Mouse (Mus musculus) stomach, postnatal 0 days (tissue): ENCODE measurements around the gene Urb2. TPM values are rescaled to one million over a fixed set of nuclear protein-coding genes. Genes with fewer than 3 reads are reported as not detected.

ENCODE experiments used
- ATAC-seq: fragments of 200-750 bp; cut with Nextera tagmentation; 2 replicates; pipeline ENCODE4 v1.8.0; 2017; ENCODE audit not compliant: low FRiP score, low TSS enrichment
- DNase-seq: peaks from one replicate; pipeline ENCODE4 v3.0.0-alpha.2; 2016; ENCODE audit warnings: low spot score
- H3K27ac ChIP-seq: fragments of 300-500 bp; sonication (generic); replicated peaks from 2 replicates; pipeline ENCODE4 v1.5.1; 2014; ENCODE audit warnings: mild to moderate bottlenecking, control low read depth
- H3K27me3 ChIP-seq: fragments of 300-500 bp; sonication (generic); 2 replicates; pipeline ENCODE4 v1.6.1; 2014; ENCODE audit warnings: low read length; ENCODE audit not compliant: control insufficient read depth, insufficient read depth
- H3K36me3 ChIP-seq: fragments of 300-500 bp; sonication (generic); 2 replicates; pipeline ENCODE4 v1.6.1; 2014; ENCODE audit warnings: low read length, mixed read lengths; ENCODE audit not compliant: control insufficient read depth, insufficient read depth
- H3K4me1 ChIP-seq: fragments of 300-500 bp; sonication (generic); replicated peaks from 2 replicates; pipeline ENCODE4 v1.6.1; 2014; ENCODE audit warnings: antibody characterized with exemption; ENCODE audit not compliant: control insufficient read depth, insufficient read depth
- H3K4me2 ChIP-seq: fragments of 300-500 bp; sonication (generic); replicated peaks from 2 replicates; pipeline ENCODE4 v1.6.1; 2014; ENCODE audit warnings: low read depth, mild to moderate bottlenecking, control low read depth, moderate library complexity
- H3K4me3 ChIP-seq: fragments of 300-500 bp; sonication (generic); 2 replicates; pipeline ENCODE4 v1.5.1; 2014; ENCODE audit warnings: low read depth, low read length, control low read depth
- H3K9ac ChIP-seq: fragments of 300-500 bp; sonication (generic); 2 replicates; pipeline ENCODE4 v1.6.1; 2014; ENCODE audit warnings: mild to moderate bottlenecking, low read length, control low read depth, mixed read lengths
- H3K9me3 ChIP-seq: fragments of 300-500 bp; sonication (generic); 2 replicates; pipeline ENCODE4 v1.6.1; 2016; ENCODE audit warnings: low read length; ENCODE audit not compliant: control insufficient read depth
- CTCF ChIP-seq: IDR thresholded peaks from 2 replicates; pipeline ENCODE4 v1.5.1; 2016; ENCODE audit warnings: antibody characterized with exemption, low read depth, mild to moderate bottlenecking, moderate library complexity
- EP300 ChIP-seq: optimal IDR thresholded peaks from 2 replicates; pipeline ENCODE3; 2016; ENCODE audit warnings: antibody characterized with exemption
- WGBS: fragments of 180-500 bp; shearing (Covaris S2); extraction: QIAGEN DNeasy Blood & Tissue Kit; methylation state at CpG from one replicate; pipeline ENCODE4 v1.1.7; 2014; 5-methylcytosine and 5-hydroxymethylcytosine counted together
- polyA plus RNA-seq: library from polyadenylated mRNA; unstranded; fragments of >200 nt; fragmentation: Nextera tagmentation; extraction: Ambion mirVana; gene quantifications from 2 replicates; pipeline ENCODE4 v1.2.1, GENCODE M21; 2015

The Urb2 gene
- polyA plus RNA-seq, 1 experiment from 2014 or later, result 1.2 TPM

GRCm38 (mm10) chr8:124056832-124057655, 35.7 kb downstream of the Urb2 start:
- no peak overlapping the region for H3K4me3 ChIP-seq
- no peak for ATAC-seq
- WGBS, result 64% methylated on average over 11 of the region's 11 CpGs
- H3K27ac ChIP-seq, result no peak overlapping the region
- H3K4me1 ChIP-seq, result no peaks in the 10 kb centered on the region
- no peak for DNase-seq
- H3K36me3 ChIP-seq, result no peaks in the 10 kb centered on the region
- no peak overlapping the region for H3K9ac ChIP-seq
- no peak for TF ChIP-seq CTCF
- TF ChIP-seq EP300, result no peak
- H3K27me3 ChIP-seq, result no peaks in the 10 kb centered on the region
- no peaks in the 10 kb centered on the region for H3K9me3 ChIP-seq
- H3K4me2 ChIP-seq, result no peak overlapping the region

GRCm38 (mm10) chr8:124066325-124067058, 45.2 kb downstream of the Urb2 start:
- H3K27ac ChIP-seq, result no peak overlapping the region
- no peak overlapping the region for H3K4me2 ChIP-seq
- H3K27me3 ChIP-seq, result no peaks in the 10 kb centered on the region
- TF ChIP-seq EP300 (no peak), CTCF (peak; percentile 7; the same call in 1 of the 2 replicates)
- no peaks in the 10 kb centered on the region for H3K4me1 ChIP-seq
- no peak overlapping the region for H3K4me3 ChIP-seq
- 54% methylated on average over 4 of the region's 4 CpGs for WGBS
- DNase-seq (no peak), ATAC-seq (no peak)
- no peaks in the 10 kb centered on the region for H3K36me3 ChIP-seq
- no peak overlapping the region for H3K9ac ChIP-seq
- H3K9me3 ChIP-seq, result no peaks in the 10 kb centered on the region

GRCm38 (mm10) chr8:124067059-124067750, 45.9 kb downstream of the Urb2 start:
- Histone ChIP-seq H3K9ac (no peak overlapping the region), H3K9me3 (no peaks in the 10 kb centered on the region), H3K27ac (no peak overlapping the region), H3K4me3 (no peak overlapping the region), H3K4me1 (no peaks in the 10 kb centered on the region), H3K36me3 (no peaks in the 10 kb centered on the region), H3K27me3 (no peaks in the 10 kb centered on the region), H3K4me2 (no peak overlapping the region)
- WGBS, result 55% methylated on average over 4 of the region's 4 CpGs
- TF ChIP-seq EP300 (no peak), CTCF (no peak)
- no peak for ATAC-seq
- DNase-seq, result no peak

GRCm38 (mm10) chr8:124070363-124071324, 49.3 kb downstream of the Urb2 start:
- TF ChIP-seq EP300 (no peak), CTCF (no peak)
- no peak overlapping the region for H3K4me2 ChIP-seq
- H3K36me3 ChIP-seq, result no peaks in the 10 kb centered on the region
- no peaks in the 10 kb centered on the region for H3K4me1 ChIP-seq
- DNase-seq, result no peak
- no peak for ATAC-seq
- H3K9ac ChIP-seq, result no peak overlapping the region
- WGBS, result 62% methylated on average over 18 of the region's 18 CpGs
- H3K4me3 ChIP-seq, result no peak overlapping the region
- H3K27me3 ChIP-seq, result no peaks in the 10 kb centered on the region
- no peak overlapping the region for H3K27ac ChIP-seq
- H3K9me3 ChIP-seq, result no peaks in the 10 kb centered on the region

- Histone ChIP-seq H3K9ac (no peak overlapping the region), H3K4me2 (no peak overlapping the region), H3K4me3 (no peak overlapping the region), H3K27ac (no peak overlapping the region), H3K9me3 (no peaks in the 10 kb centered on the region), H3K36me3 (no peaks in the 10 kb centered on the region), H3K4me1 (no peaks in the 10 kb centered on the region), H3K27me3 (no peaks in the 10 kb centered on the region)
- TF ChIP-seq EP300, result no peak
- no peak for TF ChIP-seq CTCF
- WGBS, result 49% methylated on average over 8 of the region's 8 CpGs
- DNase-seq (no peak), ATAC-seq (no peak)
Measured at GRCm38 (mm10) chr8:124075977-124076376, 54.7 kb downstream of the Urb2 start.
